Mouse (Mus musculus) C2C12 (cell line): Measurements from ENCODE around the gene Bcl2a1c. TPM values are rescaled to one million over a fixed set of nuclear protein-coding genes. Genes with fewer than 3 reads are reported as not detected.
A peak's percentile ranks its signal among the peaks of the same experiment; 100 is the strongest.
"Not testable (repeated sequence)": the region's sequence is repeated elsewhere in the genome, so short reads cannot be mapped to it uniquely, and the experiment has no call there.

Source experiments
- H3K27me3 ChIP-seq: one replicate; pipeline ENCODE4 v1.6.1; 2011; ENCODE audit not compliant: control insufficient read depth, insufficient read depth, insufficient read length
- H3K36me3 ChIP-seq: one replicate; pipeline ENCODE4 v1.6.1; 2011; ENCODE audit not compliant: control insufficient read depth, insufficient read depth
- H3K4me3 ChIP-seq: one replicate; pipeline ENCODE4 v1.5.1; 2011; ENCODE audit warnings: mild to moderate bottlenecking, control low read depth; ENCODE audit not compliant: poor library complexity, insufficient read depth, severe bottlenecking
- H3K79me2 ChIP-seq: one replicate; pipeline ENCODE4 v1.6.1; 2011; ENCODE audit not compliant: control insufficient read depth, insufficient read depth
- H3K79me3 ChIP-seq: one replicate; pipeline ENCODE4 v1.6.1; 2011; ENCODE audit warnings: low read depth, control low read depth
- H3ac ChIP-seq: one replicate; pipeline ENCODE3; 2011; ENCODE audit warnings: low read depth; ENCODE audit not compliant: control insufficient read depth, insufficient read length
- CEBPB ChIP-seq: IDR thresholded peaks from one replicate; pipeline ENCODE4 v1.6.1; 2011; ENCODE audit warnings: low read depth, mild to moderate bottlenecking, control low read depth, moderate library complexity
- CTCF ChIP-seq: IDR thresholded peaks from one replicate; pipeline ENCODE4 v1.5.1; 2011; ENCODE audit not compliant: control insufficient read depth, insufficient read depth, insufficient read length
- FOSL1 ChIP-seq: IDR thresholded peaks from one replicate; pipeline ENCODE4 v1.8.0; 2011; ENCODE audit warnings: mild to moderate bottlenecking, low read length; ENCODE audit not compliant: poor library complexity, insufficient read depth, severe bottlenecking
- MAX ChIP-seq: IDR thresholded peaks from one replicate; pipeline ENCODE4 v1.6.1; 2011; ENCODE audit warnings: mild to moderate bottlenecking, control low read depth
- MYOD1 ChIP-seq: IDR thresholded peaks from one replicate; pipeline ENCODE4 v1.6.1; 2011; ENCODE audit warnings: low read depth; ENCODE audit not compliant: control insufficient read depth, insufficient read length
- MYOG ChIP-seq: IDR thresholded peaks from one replicate; pipeline ENCODE4 v1.6.1; 2011; ENCODE audit not compliant: control insufficient read depth, insufficient read length; ENCODE audit errors: extremely low read depth
- USF1 ChIP-seq: IDR thresholded peaks from one replicate; pipeline ENCODE4 v1.6.1; 2011; ENCODE audit warnings: low read depth, mild to moderate bottlenecking, control low read depth, moderate library complexity
- long read RNA-seq, 2 experiments: library from polyadenylated mRNA; unstranded; transcript quantifications; one replicate each; pipeline ENCODE4 v2.0.0; 2019 to 2020
- polyA plus RNA-seq: library from polyadenylated mRNA; unstranded; fragments of >200 nt; fragmentation: generic; extraction: Trizol; gene quantifications from one replicate; pipeline ENCODE4 v1.2.1, GENCODE M21; 2012; ENCODE audit warnings: missing spikeins

The Bcl2a1c gene
- polyA plus RNA-seq: not detected
- long read RNA-seq, experiment 1: 0 reads
- long read RNA-seq, experiment 2: 0 reads

- not testable (repeated sequence) for H3K36me3 ChIP-seq, H3K79me2 ChIP-seq, H3ac ChIP-seq, H3K27me3 ChIP-seq, H3K4me3 ChIP-seq, H3K79me3 ChIP-seq
These were observed at the start of gene Bcl2a1c for GRCm38 (mm10) chr9:114329855-114330254. Gene Bcl2a1c (plus strand): TSS chr9:114330135.

- not testable (repeated sequence) for H3K79me2 ChIP-seq, H3K36me3 ChIP-seq
These were observed 24.0 kb upstream of the Bcl2a1c start for GRCm38 (mm10) chr9:114305957-114306356.

GRCm38 (mm10) chr9:114311752-114312151 lies 18.2 kb upstream of the Bcl2a1c start:
- not testable (repeated sequence) for H3K27me3 ChIP-seq, H3ac ChIP-seq, H3K4me3 ChIP-seq, H3K79me3 ChIP-seq, H3K79me2 ChIP-seq, H3K36me3 ChIP-seq

More at GRCm38 (mm10) chr9:114305957-114306356, 24.0 kb upstream of the Bcl2a1c start:
- not testable (repeated sequence) for H3K27me3 ChIP-seq, H3K4me3 ChIP-seq, H3K79me3 ChIP-seq, H3ac ChIP-seq

GRCm38 (mm10) chr9:114318021-114318420 lies 11.9 kb upstream of the Bcl2a1c start:
- TF ChIP-seq CTCF (peak; percentile 21), MYOG (no peak)
- Histone ChIP-seq H3K36me3 (no peaks in the 10 kb centered on the region), H3ac (no peak overlapping the region), H3K4me3 (no peak overlapping the region), H3K79me3 (no peaks in the 10 kb centered on the region), H3K27me3 (no peaks in the 10 kb centered on the region), H3K79me2 (no peaks in the 10 kb centered on the region)

GRCm38 (mm10) chr9:114326011-114326748 lies 3.8 kb upstream of the Bcl2a1c start:
- Histone ChIP-seq H3K4me3 (no peak overlapping the region), H3ac (no peak overlapping the region), H3K79me2 (no peaks in the 10 kb centered on the region), H3K27me3 (no peaks in the 10 kb centered on the region), H3K36me3 (no peaks in the 10 kb centered on the region), H3K79me3 (no peaks in the 10 kb centered on the region)
- TF ChIP-seq USF1: no peak
- no peak for TF ChIP-seq MYOD1
- TF ChIP-seq MAX: no peak
- TF ChIP-seq CTCF: no peak
- TF ChIP-seq MYOG: no peak
- TF ChIP-seq FOSL1: no peak
- no peak for TF ChIP-seq CEBPB

- H3K36me3 ChIP-seq, H3K79me3 ChIP-seq: not testable (repeated sequence)
These were observed 1.6 kb upstream of the Bcl2a1c start for GRCm38 (mm10) chr9:114328332-114328731.

GRCm38 (mm10) chr9:114367783-114368470 lies 38.0 kb downstream of the Bcl2a1c start:
- H3K27me3 ChIP-seq: no peaks in the 10 kb centered on the region
- no peak for TF ChIP-seq CEBPB
- no peak for TF ChIP-seq CTCF
- TF ChIP-seq MAX: no peak
- no peak for TF ChIP-seq MYOD1
- TF ChIP-seq FOSL1: no peak
- no peak for TF ChIP-seq MYOG
- no peak for TF ChIP-seq USF1

More at GRCm38 (mm10) chr9:114328332-114328731, 1.6 kb upstream of the Bcl2a1c start:
- not testable (repeated sequence) for H3K79me2 ChIP-seq, H3ac ChIP-seq, H3K4me3 ChIP-seq, H3K27me3 ChIP-seq

More at GRCm38 (mm10) chr9:114367783-114368470, 38.0 kb downstream of the Bcl2a1c start:
- Histone ChIP-seq H3K79me3 (no peaks in the 10 kb centered on the region), H3K79me2 (no peaks in the 10 kb centered on the region), H3ac (peak overlapping the region; percentile 24), H3K36me3 (no peaks in the 10 kb centered on the region), H3K4me3 (no peak overlapping the region)
